7 mouse cellular contexts compared by ENCODE assay signal in genomic region chr19:5847306-5847796, GRCm38 (mm10). TPM values are rescaled to one million over a fixed set of nuclear protein-coding genes. Genes with fewer than 3 reads are reported as not detected.
DNase-seq lines count a peak whose midpoint lies in the region; ATAC-seq and TF ChIP-seq lines count a peak whose summit lies in the region.

No protein-coding gene starts in this region.

- H3K36me3 ChIP-seq in C2C12 (ENCODE audit: control insufficient read depth, insufficient read depth) (peaks cover 24% of the 10 kb centered on the region), G1E (replicated peaks) (peaks cover 36% of the 10 kb centered on the region)
- H3K36me3 ChIP-seq in embryonic facial prominence, embryonic 13.5 days = peaks cover 16% of the 10 kb centered on the region
- H3K36me3 ChIP-seq in hindbrain, embryonic 15.5 days = 0 out of 2 replicates have a peak, but pooled peaks cover 3% of the 10 kb centered on the region
- H3K36me3 ChIP-seq in liver, embryonic 13.5 days = peaks cover 5% of the 10 kb centered on the region
- H3K36me3 ChIP-seq in splenic B cell, adult 2 months (ENCODE audit: control insufficient read depth, insufficient read depth, low read length, poor library complexity, severe bottlenecking) = peaks cover 4% of the 10 kb centered on the region

- 43% methylated on average over 4 of the region's 4 CpGs for WGBS in embryonic facial prominence, embryonic 13.5 days
- WGBS in hindbrain, embryonic 15.5 days = 40% methylated on average over 4 of the region's 4 CpGs
- WGBS in liver, embryonic 13.5 days (ENCODE audit: insufficient replicate concordance) = 49% methylated on average over 4 of the region's 4 CpGs

- no peak for ATAC-seq in G1E (ENCODE audit: extremely low read depth, insufficient number of reproducible peaks, low FRiP score, poor library complexity, severe bottlenecking)
- ATAC-seq in embryonic facial prominence, embryonic 13.5 days (ENCODE audit: insufficient number of reproducible peaks, insufficient read depth, low FRiP score, low TSS enrichment, low read depth) = no peak
- no peak for ATAC-seq in hindbrain, embryonic 15.5 days (ENCODE audit: low FRiP score, low read depth)
- no peak for ATAC-seq in liver, embryonic 13.5 days (ENCODE audit: low read depth)

- peak; percentile 24 for DNase-seq in G1E (ENCODE audit: low spot score)
- DNase-seq in liver, embryonic 13.5 days = peak; percentile 58
- peak; percentile 28 for DNase-seq in splenic B cell, adult 2 months (ENCODE audit: low read depth, low spot score)
- no peak for DNase-seq in MN1 (ENCODE audit: low spot score)

- H3K9me3 ChIP-seq in G1E (replicated peaks) = no peaks in the 10 kb centered on the region
- no peaks in the 10 kb centered on the region for H3K9me3 ChIP-seq in embryonic facial prominence, embryonic 13.5 days
- no peaks in the 10 kb centered on the region for H3K9me3 ChIP-seq in hindbrain, embryonic 15.5 days
- H3K9me3 ChIP-seq in liver, embryonic 13.5 days (replicated peaks) = no peaks in the 10 kb centered on the region

- H3K4me3 ChIP-seq in C2C12 (ENCODE audit: insufficient read depth, poor library complexity, severe bottlenecking) (peak overlapping the region; percentile 12), G1E (ENCODE audit: low read depth, low read length) (peak overlapping the region; percentile 86; the same call in 1 of the 2 replicates)
- 0 out of 2 replicates have a peak overlapping the region, but pooled peaks have one; percentile 42 for H3K4me3 ChIP-seq in embryonic facial prominence, embryonic 13.5 days
- peak overlapping the region; percentile 35 for H3K4me3 ChIP-seq in hindbrain, embryonic 15.5 days
- peak overlapping the region; percentile 66 for H3K4me3 ChIP-seq in liver, embryonic 13.5 days (replicated peaks)

- peaks cover 72% of the 10 kb centered on the region for H3K79me2 ChIP-seq in C2C12 (ENCODE audit: control insufficient read depth, insufficient read depth)

- H3ac ChIP-seq in C2C12 (ENCODE audit: control insufficient read depth, insufficient read length, low read depth) = peak overlapping the region; percentile 40

- peak overlapping the region; percentile 63 for H3K4me2 ChIP-seq in embryonic facial prominence, embryonic 13.5 days
- peak overlapping the region; percentile 76 for H3K4me2 ChIP-seq in hindbrain, embryonic 15.5 days
- H3K4me2 ChIP-seq in liver, embryonic 13.5 days = peak overlapping the region; percentile 84

- peak overlapping the region; percentile 98 for H3K27ac ChIP-seq in embryonic facial prominence, embryonic 13.5 days
- H3K27ac ChIP-seq in hindbrain, embryonic 15.5 days (replicated peaks) = peak overlapping the region; percentile 98
- H3K27ac ChIP-seq in liver, embryonic 13.5 days = peak overlapping the region; percentile 99

- H3K79me3 ChIP-seq in C2C12 (ENCODE audit: low read depth) = peaks cover 42% of the 10 kb centered on the region

- no peak for TF ChIP-seq CTCF in C2C12 (IDR thresholded peaks at IDR 0.05; ENCODE audit: control insufficient read depth, insufficient read depth, insufficient read length)
- no peak for TF ChIP-seq CTCF in G1E (IDR thresholded peaks at IDR 0.05; ENCODE audit: low read depth, low read length)

- H3K9ac ChIP-seq in embryonic facial prominence, embryonic 13.5 days = peak overlapping the region; percentile 73
- peak overlapping the region; percentile 51 for H3K9ac ChIP-seq in hindbrain, embryonic 15.5 days
- H3K9ac ChIP-seq in liver, embryonic 13.5 days = peak overlapping the region; percentile 85

- H3K27me3 ChIP-seq in C2C12 (ENCODE audit: control insufficient read depth, insufficient read depth, insufficient read length) = no peaks in the 10 kb centered on the region
- no peaks in the 10 kb centered on the region for H3K27me3 ChIP-seq in G1E (ENCODE audit: insufficient read depth, low read length)
- H3K27me3 ChIP-seq in embryonic facial prominence, embryonic 13.5 days = no peaks in the 10 kb centered on the region
- no peaks in the 10 kb centered on the region for H3K27me3 ChIP-seq in hindbrain, embryonic 15.5 days
- H3K27me3 ChIP-seq in liver, embryonic 13.5 days = no peaks in the 10 kb centered on the region
- no peaks in the 10 kb centered on the region for H3K27me3 ChIP-seq in splenic B cell, adult 2 months (ENCODE audit: control insufficient read depth, insufficient read depth, low read length, poor library complexity, severe bottlenecking)

- H3K4me1 ChIP-seq in G1E (ENCODE audit: insufficient read depth, low read depth, low read length) = peaks cover 95% of the 10 kb centered on the region
- H3K4me1 ChIP-seq in embryonic facial prominence, embryonic 13.5 days = peaks cover 80% of the 10 kb centered on the region
- H3K4me1 ChIP-seq in hindbrain, embryonic 15.5 days (replicated peaks) = peaks cover 74% of the 10 kb centered on the region
- H3K4me1 ChIP-seq in liver, embryonic 13.5 days (replicated peaks) = peaks cover 97% of the 10 kb centered on the region

TF ChIP-seq in C2C12, 6 proteins besides CTCF, POLR2A, EP300 and RAD21:
- TF ChIP-seq USF1 (IDR thresholded peaks at IDR 0.05; ENCODE audit: low read depth) (no peak), MYOD1 (IDR thresholded peaks at IDR 0.05; ENCODE audit: control insufficient read depth, insufficient read length, low read depth) (no peak), MYOG (IDR thresholded peaks at IDR 0.05; ENCODE audit: control insufficient read depth, extremely low read depth, insufficient read length) (no peak), CEBPB (IDR thresholded peaks at IDR 0.05; ENCODE audit: low read depth) (no peak), MAX (IDR thresholded peaks at IDR 0.05) (no peak), FOSL1 (IDR thresholded peaks at IDR 0.05; ENCODE audit: insufficient read depth, low read length, poor library complexity, severe bottlenecking) (no peak)
TF ChIP-seq in C2C12: peak in this region for 0.

RNA-seq across cellular contexts. Expression of gene Frmd8, which starts 27.7 kb away (rescaled TPM):
- polyA plus RNA-seq in C2C12 (2012; fragmentation: generic; extraction: Trizol) (44.1 TPM), G1E (2012) (21.0 and 21.9 TPM in 2 replicates)
- total RNA-seq in G1E (2014; fragmentation: Nextera tagmentation) (8.9 and 15.1 TPM in 2 replicates), G1E (2017) (14.5 and 15.2 TPM in 2 replicates)
- polyA plus RNA-seq in embryonic facial prominence, embryonic 13.5 days (2015; fragmentation: Nextera tagmentation; extraction: Ambion mirVana) = 30.6 and 34.0 TPM in 2 replicates
- 17.6 and 18.0 TPM in 2 replicates for polyA plus RNA-seq in hindbrain, embryonic 15.5 days (2015; fragmentation: Nextera tagmentation; extraction: Ambion mirVana)
- polyA plus RNA-seq in liver, embryonic 13.5 days (2015; fragmentation: Nextera tagmentation; extraction: Ambion mirVana) = 13.9 and 15.8 TPM in 2 replicates

RNA-seq across cellular contexts. Expression of gene Slc25a45, which starts 30.3 kb away (rescaled TPM):
- 5.5 TPM for polyA plus RNA-seq in C2C12 (2012; fragmentation: generic; extraction: Trizol)
- 3.5 and 6.4 TPM in 2 replicates for total RNA-seq in G1E (2014; fragmentation: Nextera tagmentation)
- total RNA-seq in G1E (2017) = 10.9 and 12.5 TPM in 2 replicates
- polyA plus RNA-seq in G1E (2012) = 0.68 and 0.93 TPM in 2 replicates
- 3.1 and 4.5 TPM in 2 replicates for polyA plus RNA-seq in embryonic facial prominence, embryonic 13.5 days (2015; fragmentation: Nextera tagmentation; extraction: Ambion mirVana)
- 2.6 TPM in 2 replicates for polyA plus RNA-seq in hindbrain, embryonic 15.5 days (2015; fragmentation: Nextera tagmentation; extraction: Ambion mirVana)
- 5.7 and 6.8 TPM in 2 replicates for polyA plus RNA-seq in liver, embryonic 13.5 days (2015; fragmentation: Nextera tagmentation; extraction: Ambion mirVana)

RNA-seq across cellular contexts. Expression of gene Tigd3, which starts 46.6 kb away (rescaled TPM):
- polyA plus RNA-seq in C2C12 (2012; fragmentation: generic; extraction: Trizol) = 1.0 TPM
- total RNA-seq in G1E (2014; fragmentation: Nextera tagmentation) = 0.90 and 2.1 TPM in 2 replicates
- 2.0 and 2.4 TPM in 2 replicates for total RNA-seq in G1E (2017)
- polyA plus RNA-seq in G1E (2012) = 0.70 and 1.0 TPM in 2 replicates
- 3.8 and 4.7 TPM in 2 replicates for polyA plus RNA-seq in embryonic facial prominence, embryonic 13.5 days (2015; fragmentation: Nextera tagmentation; extraction: Ambion mirVana)
- 10.7 and 11.7 TPM in 2 replicates for polyA plus RNA-seq in hindbrain, embryonic 15.5 days (2015; fragmentation: Nextera tagmentation; extraction: Ambion mirVana)
- 2.5 TPM in 2 replicates for polyA plus RNA-seq in liver, embryonic 13.5 days (2015; fragmentation: Nextera tagmentation; extraction: Ambion mirVana)

Comparison
In these comparisons a context has a peak if more than half of its experiments do, and no peak if none do; other contexts are left out.
1. H3K4me3 ChIP-seq: peak in every context shown above with its lines; median percentile 86 in G1E; 66 in liver, embryonic 13.5 days; 42 in embryonic facial prominence, embryonic 13.5 days; 35 in hindbrain, embryonic 15.5 days; 12 in C2C12.